Mouse (Mus musculus) lung, embryonic 15.5 days (tissue): ENCODE measurements at regions not wholly inside any gene's neighbourhood (a gene's known extent, or its start where the extent isn't known, plus 50 kb on each side); places are given as distances from the start of the nearest gene placed in this dataset.

ENCODE experiments used
- ATAC-seq: fragments of 200-750 bp; cut with Nextera tagmentation; 2 replicates; pipeline ENCODE4 v1.8.0; 2017; ENCODE audit warnings: moderate number of reproducible peaks, borderline replicate concordance; ENCODE audit not compliant: low FRiP score, low TSS enrichment; ENCODE audit errors: extremely low read depth
- H3K27ac ChIP-seq: fragments of 300-500 bp; sonication (generic); 2 replicates; pipeline ENCODE4 v1.5.1; 2015; ENCODE audit warnings: moderate library complexity, mild to moderate bottlenecking, inconsistent platforms
- H3K27me3 ChIP-seq: fragments of 300-500 bp; sonication (generic); 2 replicates; pipeline ENCODE4 v1.6.1; 2015; ENCODE audit warnings: inconsistent platforms
- H3K36me3 ChIP-seq: fragments of 300-500 bp; sonication (generic); 2 replicates; pipeline ENCODE4 v1.6.1; 2015; ENCODE audit warnings: inconsistent platforms
- H3K4me1 ChIP-seq: fragments of 300-500 bp; sonication (generic); 2 replicates; pipeline ENCODE4 v1.6.1; 2015; ENCODE audit warnings: inconsistent platforms
- H3K4me2 ChIP-seq: fragments of 300-500 bp; sonication (generic); 2 replicates; pipeline ENCODE4 v1.6.1; 2015; ENCODE audit warnings: inconsistent platforms, mild to moderate bottlenecking, moderate library complexity
- H3K4me3 ChIP-seq: fragments of 300-500 bp; sonication (generic); 2 replicates; pipeline ENCODE4 v1.5.1; 2015; ENCODE audit warnings: mild to moderate bottlenecking, inconsistent platforms
- H3K9ac ChIP-seq: fragments of 300-500 bp; sonication (generic); 2 replicates; pipeline ENCODE4 v1.6.1; 2015; ENCODE audit warnings: inconsistent platforms
- H3K9me3 ChIP-seq: fragments of 300-500 bp; sonication (generic); 2 replicates; pipeline ENCODE4 v1.6.1; 2016; ENCODE audit warnings: inconsistent platforms
- WGBS: fragments of 180-500 bp; shearing (Covaris S2); methylation state at CpG from one replicate; pipeline ENCODE4 v1.1.7; 2015; 5-methylcytosine and 5-hydroxymethylcytosine counted together

GRCm38 (mm10) chr13:71369832-71370231 is 528.2 kb upstream of the Adamts16 start:
- Histone ChIP-seq H3K4me3 (no peak overlapping the region), H3K4me1 (peaks cover 23% of the 10 kb centered on the region), H3K9ac (no peak overlapping the region), H3K4me2 (no peak overlapping the region), H3K36me3 (no peaks in the 10 kb centered on the region), H3K27me3 (no peaks in the 10 kb centered on the region), H3K9me3 (no peaks in the 10 kb centered on the region), H3K27ac (no peak overlapping the region)
- ATAC-seq: no peak
- WGBS: 70% methylated on average over 3 of the region's 3 CpGs

GRCm38 (mm10) chr13:71365261-71365660 is 523.6 kb upstream of the Adamts16 start:
- no peak overlapping the region for H3K4me2 ChIP-seq
- H3K36me3 ChIP-seq: no peaks in the 10 kb centered on the region
- H3K27ac ChIP-seq: no peak overlapping the region
- no peak overlapping the region for H3K4me3 ChIP-seq
- H3K4me1 ChIP-seq: no peaks in the 10 kb centered on the region
- ATAC-seq: no peak
- H3K9me3 ChIP-seq: no peaks in the 10 kb centered on the region
- no peak overlapping the region for H3K9ac ChIP-seq
- no peaks in the 10 kb centered on the region for H3K27me3 ChIP-seq
- WGBS: 71% methylated on average over 3 of the region's 3 CpGs

GRCm38 (mm10) chr13:71362311-71362710 is 520.7 kb upstream of the Adamts16 start:
- ATAC-seq: no peak
- Histone ChIP-seq H3K9ac (no peak overlapping the region), H3K36me3 (no peaks in the 10 kb centered on the region)

DNA sequence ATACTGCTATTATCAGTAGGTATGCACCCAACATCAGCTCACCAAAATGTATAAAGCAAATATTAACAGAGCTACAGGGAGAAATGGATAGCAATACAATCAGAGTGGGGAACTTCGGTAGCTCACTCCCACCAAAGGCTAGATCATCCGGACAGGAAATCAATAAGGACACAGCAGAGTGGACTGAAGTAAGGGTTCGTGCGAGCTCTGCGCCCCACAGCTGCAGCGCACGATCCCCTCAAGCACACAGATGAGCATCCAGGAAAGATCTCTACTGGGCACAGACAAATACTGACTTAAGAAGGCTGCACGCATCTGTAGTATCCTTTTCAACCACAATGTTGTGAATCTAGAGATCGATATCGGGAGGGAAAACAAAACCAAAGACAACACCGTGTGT is 517.5 kb upstream of the Adamts16 start:
- 73% methylated on average over 11 of the region's 11 CpGs for WGBS
- Histone ChIP-seq H3K4me2 (no peak overlapping the region), H3K4me3 (no peak overlapping the region), H3K9ac (no peak overlapping the region), H3K4me1 (no peaks in the 10 kb centered on the region), H3K27me3 (no peaks in the 10 kb centered on the region), H3K36me3 (no peaks in the 10 kb centered on the region), H3K9me3 (no peaks in the 10 kb centered on the region), H3K27ac (no peak overlapping the region)
- no peak for ATAC-seq

More at GRCm38 (mm10) chr13:71362311-71362710, 520.7 kb upstream of the Adamts16 start:
- WGBS: 86% methylated on average over 5 of the region's 5 CpGs
- Histone ChIP-seq H3K4me2 (no peak overlapping the region), H3K4me3 (no peak overlapping the region), H3K27me3 (no peaks in the 10 kb centered on the region), H3K9me3 (no peaks in the 10 kb centered on the region), H3K27ac (no peak overlapping the region), H3K4me1 (no peaks in the 10 kb centered on the region)

DNA sequence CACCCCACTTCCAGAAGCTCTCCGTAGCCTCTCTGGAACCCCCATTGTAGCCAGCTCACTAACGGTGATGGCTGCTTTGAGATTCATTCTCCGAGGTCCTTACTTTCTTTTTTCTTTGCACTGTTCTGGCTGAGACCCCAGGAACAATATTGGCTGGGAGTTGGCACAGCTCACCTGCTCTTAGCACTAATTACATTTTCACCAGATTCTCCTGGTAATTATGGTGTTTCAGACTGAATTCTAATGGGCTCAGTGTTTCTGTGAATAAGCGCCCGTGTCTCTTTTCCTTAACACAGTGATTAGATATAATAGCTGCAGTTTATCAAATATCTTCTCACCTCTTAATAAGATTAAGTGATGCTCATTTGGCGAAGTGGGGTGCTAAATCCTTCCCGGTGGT is 509.2 kb upstream of the Adamts16 start:
- Histone ChIP-seq H3K36me3 (no peaks in the 10 kb centered on the region), H3K4me3 (no peak overlapping the region), H3K4me2 (no peak overlapping the region), H3K9ac (no peak overlapping the region), H3K9me3 (no peaks in the 10 kb centered on the region), H3K4me1 (no peaks in the 10 kb centered on the region), H3K27me3 (no peaks in the 10 kb centered on the region), H3K27ac (no peak overlapping the region)
- WGBS: 86% methylated on average over 7 of the region's 7 CpGs
- no peak for ATAC-seq

GRCm38 (mm10) chr13:71342921-71343320 is 501.3 kb upstream of the Adamts16 start:
- no peak overlapping the region for H3K27ac ChIP-seq
- no peak overlapping the region for H3K4me3 ChIP-seq
- WGBS: 69% methylated on average over 1 of the region's 1 CpGs
- H3K4me1 ChIP-seq: no peaks in the 10 kb centered on the region
- H3K9ac ChIP-seq: no peak overlapping the region
- no peaks in the 10 kb centered on the region for H3K27me3 ChIP-seq
- no peaks in the 10 kb centered on the region for H3K36me3 ChIP-seq
- no peak overlapping the region for H3K4me2 ChIP-seq
- H3K9me3 ChIP-seq: no peaks in the 10 kb centered on the region
- no peak for ATAC-seq

GRCm38 (mm10) chr13:71338700-71339099 is 497.1 kb upstream of the Adamts16 start:
- Histone ChIP-seq H3K27me3 (no peaks in the 10 kb centered on the region), H3K4me2 (no peak overlapping the region), H3K9me3 (no peaks in the 10 kb centered on the region), H3K36me3 (no peaks in the 10 kb centered on the region), H3K27ac (no peak overlapping the region), H3K4me3 (no peak overlapping the region), H3K9ac (no peak overlapping the region), H3K4me1 (no peaks in the 10 kb centered on the region)
- WGBS: 75% methylated on average over 6 of the region's 6 CpGs
- no peak for ATAC-seq

DNA sequence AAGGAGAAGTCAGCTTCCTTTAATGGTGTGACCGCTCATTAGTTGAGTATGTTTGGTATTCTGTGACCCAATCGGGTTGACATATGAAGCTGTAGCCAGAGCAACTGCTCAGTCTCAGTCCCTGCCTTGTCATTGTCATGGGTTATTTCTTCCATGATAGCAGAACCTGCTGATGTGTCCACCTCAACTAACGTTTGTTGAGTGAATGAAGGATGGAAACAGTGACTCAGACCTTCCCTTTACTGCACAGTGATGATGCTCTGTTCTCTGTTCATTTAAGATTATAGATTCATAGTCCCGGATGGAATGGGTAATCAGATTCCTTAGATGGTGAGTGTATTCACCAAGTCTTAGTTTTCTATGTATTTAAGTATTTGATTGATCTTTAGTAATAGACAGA is 493.3 kb upstream of the Adamts16 start:
- no peak for ATAC-seq
- 81% methylated on average over 4 of the region's 4 CpGs for WGBS
- Histone ChIP-seq H3K36me3 (no peaks in the 10 kb centered on the region), H3K4me3 (no peak overlapping the region), H3K27me3 (no peaks in the 10 kb centered on the region), H3K4me2 (no peak overlapping the region), H3K9me3 (no peaks in the 10 kb centered on the region), H3K9ac (no peak overlapping the region), H3K4me1 (no peaks in the 10 kb centered on the region), H3K27ac (no peak overlapping the region)

DNA sequence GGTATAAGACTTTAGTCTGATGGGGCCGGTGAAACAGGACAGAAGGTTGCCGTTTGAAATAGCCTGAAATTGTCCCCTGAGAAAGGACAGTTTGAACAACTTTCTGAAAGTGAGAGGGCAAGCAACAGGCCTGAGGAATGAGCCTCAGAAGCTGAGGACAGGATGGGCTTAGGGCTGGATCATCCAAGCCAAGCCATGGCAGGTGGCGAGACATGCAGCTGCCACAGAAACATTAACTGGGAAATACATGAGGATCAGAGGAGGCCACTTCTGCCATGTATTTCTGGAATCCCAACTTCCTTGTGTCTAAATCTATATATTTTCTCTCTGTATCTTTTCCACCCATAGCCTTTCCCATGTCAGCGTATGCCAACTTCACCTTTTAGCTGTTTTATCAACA is 491.5 kb upstream of the Adamts16 start:
- no peaks in the 10 kb centered on the region for H3K27me3 ChIP-seq
- no peak overlapping the region for H3K9ac ChIP-seq
- no peak overlapping the region for H3K4me3 ChIP-seq
- no peak overlapping the region for H3K4me2 ChIP-seq
- no peaks in the 10 kb centered on the region for H3K9me3 ChIP-seq
- 80% methylated on average over 4 of the region's 4 CpGs for WGBS
- no peaks in the 10 kb centered on the region for H3K36me3 ChIP-seq
- no peak overlapping the region for H3K27ac ChIP-seq
- no peak for ATAC-seq
- no peaks in the 10 kb centered on the region for H3K4me1 ChIP-seq

DNA sequence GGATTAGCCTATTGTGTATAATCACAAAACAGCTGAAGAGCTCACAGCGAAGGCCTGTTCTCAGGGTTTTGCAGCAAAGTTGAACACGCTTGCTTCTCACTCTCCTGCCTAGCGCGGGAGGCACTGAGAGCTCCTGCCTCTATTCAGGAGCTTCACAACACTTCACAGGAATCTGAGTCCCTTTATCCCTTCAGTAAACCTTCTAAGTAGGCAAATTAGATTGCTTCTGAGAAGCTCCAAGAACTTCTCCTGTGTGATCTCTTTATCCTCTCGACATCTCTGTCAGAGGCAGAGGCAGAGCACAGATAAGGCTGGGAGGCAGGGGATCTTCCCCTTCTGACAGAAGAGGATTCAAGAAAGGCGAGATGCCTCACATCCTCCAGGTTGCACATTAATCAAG is 488.7 kb upstream of the Adamts16 start:
- H3K9me3 ChIP-seq: no peaks in the 10 kb centered on the region
- H3K27me3 ChIP-seq: no peaks in the 10 kb centered on the region
- 37% methylated on average over 6 of the region's 6 CpGs for WGBS
- no peak overlapping the region for H3K27ac ChIP-seq
- H3K9ac ChIP-seq: no peak overlapping the region
- H3K36me3 ChIP-seq: no peaks in the 10 kb centered on the region
- no peak overlapping the region for H3K4me3 ChIP-seq
- ATAC-seq: no peak
- no peaks in the 10 kb centered on the region for H3K4me1 ChIP-seq
- no peak overlapping the region for H3K4me2 ChIP-seq

- no peaks in the 10 kb centered on the region for H3K4me1 ChIP-seq
- H3K4me2 ChIP-seq: no peak overlapping the region
- H3K4me3 ChIP-seq: no peak overlapping the region
- ATAC-seq: peak; percentile 57; the same call in 1 of the 2 replicates
- H3K27me3 ChIP-seq: no peaks in the 10 kb centered on the region
- no peaks in the 10 kb centered on the region for H3K9me3 ChIP-seq
- 58% methylated on average over 4 of the region's 4 CpGs for whole genome bisulfite sequencing
- H3K9ac ChIP-seq: no peak overlapping the region
- no peak overlapping the region for H3K27ac ChIP-seq
- H3K36me3 ChIP-seq: no peaks in the 10 kb centered on the region
These were observed 486.5 kb upstream of the Adamts16 start for GRCm38 (mm10) chr13:71327802-71328753.

GRCm38 (mm10) chr13:71320489-71320888 is 478.9 kb upstream of the Adamts16 start:
- Histone ChIP-seq H3K9ac (no peak overlapping the region), H3K27me3 (no peaks in the 10 kb centered on the region), H3K36me3 (no peaks in the 10 kb centered on the region), H3K9me3 (no peaks in the 10 kb centered on the region), H3K4me2 (no peak overlapping the region), H3K4me3 (no peak overlapping the region), H3K4me1 (no peaks in the 10 kb centered on the region), H3K27ac (no peak overlapping the region)
- 82% methylated on average over 3 of the region's 3 CpGs for WGBS
- no peak for ATAC-seq
